Mouse (Mus musculus) kidney, adult 18-20 months (tissue): ENCODE results near the gene Unc45b.
A peak's percentile ranks its signal among the peaks of the same experiment; 100 is the strongest.
"Not testable (repeated sequence)": the region's sequence is repeated elsewhere in the genome, so short reads cannot be mapped to it uniquely, and the experiment has no call there.

Source experiments
- DNase-seq: peaks from one replicate; pipeline ENCODE4 v3.0.0; 2021

Gene Unc45b

GRCm38 (mm10) chr11:82899720-82900119 lies 10.6 kb upstream of the Unc45b start:
- DNase-seq: no peak

GRCm38 (mm10) chr11:82901606-82902310 lies 8.6 kb upstream of the Unc45b start:
- DNase-seq: no peak

GRCm38 (mm10) chr11:82904952-82905351 lies 5.4 kb upstream of the Unc45b start:
- DNase-seq: no peak

DNA sequence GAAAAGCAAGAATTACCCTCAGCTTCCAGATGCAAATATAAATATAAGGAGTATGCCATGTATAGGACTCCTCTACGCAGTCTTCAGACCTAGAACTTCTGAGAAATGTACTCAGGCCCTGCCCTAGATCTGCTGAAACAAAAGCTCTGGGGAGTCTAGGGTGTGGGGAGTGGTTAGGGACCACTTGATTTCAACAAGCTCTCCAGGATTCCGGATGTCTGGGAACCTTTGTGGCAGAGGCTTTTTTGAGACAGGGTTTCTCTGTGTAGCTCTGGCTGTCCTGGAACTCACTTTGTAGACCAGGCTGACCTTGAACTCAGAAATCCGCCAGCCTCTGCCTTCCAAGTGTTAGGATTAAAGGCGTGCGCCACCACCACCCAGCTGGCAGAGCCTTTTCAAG lies 4.5 kb upstream of the Unc45b start:
- DNase-seq: no peak

DNA sequence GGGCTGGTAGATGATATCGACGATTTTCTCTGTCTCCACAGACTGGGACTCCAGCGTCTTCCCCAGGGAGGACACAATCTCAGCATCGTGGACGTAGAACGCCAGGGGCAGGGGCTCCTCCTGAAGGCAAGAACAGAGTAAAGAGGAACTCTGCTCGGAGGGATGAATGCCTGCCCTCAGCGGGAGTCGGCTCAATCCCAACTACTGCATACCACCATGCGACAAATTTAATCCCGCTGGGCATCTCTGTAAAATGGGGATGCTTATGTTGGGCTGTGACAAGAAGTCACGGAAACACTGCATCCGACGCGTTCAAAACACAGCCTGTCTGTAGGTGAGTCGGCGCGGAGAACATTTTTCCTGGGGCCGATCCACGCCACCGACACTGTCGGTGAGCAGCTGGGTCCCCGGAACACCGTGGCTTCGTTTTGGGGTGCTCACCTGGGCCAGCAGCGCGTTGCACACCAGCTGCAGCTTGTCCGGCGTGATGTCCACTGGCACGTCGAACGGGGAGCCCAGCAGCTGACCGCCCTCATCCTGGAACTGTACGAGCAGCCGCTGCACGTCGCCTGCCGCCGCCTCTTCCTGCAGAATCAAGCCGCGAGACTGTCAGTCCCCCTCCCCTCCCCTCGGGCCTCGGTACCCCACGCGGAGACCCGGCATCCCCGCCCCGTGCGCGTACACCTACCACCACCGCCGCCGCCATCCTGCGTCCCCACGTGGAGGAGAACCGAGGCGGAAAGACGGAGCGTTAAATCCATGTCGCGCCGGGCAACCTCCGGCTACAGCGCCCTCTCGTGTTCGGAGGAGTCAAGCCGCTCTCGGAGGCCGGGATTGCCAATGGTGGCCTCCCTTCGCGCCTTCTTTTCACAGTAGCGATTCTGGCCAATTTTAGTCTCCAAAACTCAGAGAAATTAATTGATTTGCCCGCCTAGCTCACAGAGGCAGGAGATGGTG lies 2.4 kb upstream of the Unc45b start, which contains the start of gene Nle1:
Gene Nle1, minus strand, starts transcription at position 761 of the 957 bp plus-strand sequence.
- peak; percentile 93 for DNase-seq

DNA sequence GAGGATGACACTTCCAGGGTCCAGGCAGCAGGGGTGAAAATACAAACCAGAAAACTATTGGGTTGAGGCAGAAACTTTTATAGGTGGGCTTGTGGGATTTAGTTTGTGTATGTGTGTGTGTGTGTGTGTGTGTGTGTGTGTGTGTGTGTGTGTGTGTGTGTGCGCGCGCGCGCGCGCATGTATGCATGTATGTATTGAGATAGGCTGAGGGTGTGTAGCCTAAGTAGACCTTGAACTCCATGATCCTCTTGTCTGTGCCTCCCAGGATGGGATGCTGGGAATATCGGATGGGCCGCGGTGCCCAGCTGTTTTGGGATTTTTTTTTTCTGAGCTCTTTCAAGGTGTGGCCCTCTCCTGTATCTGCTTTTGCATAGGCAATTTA lies 1.8 kb upstream of the Unc45b start:
- no peak for DNase-seq

DNA sequence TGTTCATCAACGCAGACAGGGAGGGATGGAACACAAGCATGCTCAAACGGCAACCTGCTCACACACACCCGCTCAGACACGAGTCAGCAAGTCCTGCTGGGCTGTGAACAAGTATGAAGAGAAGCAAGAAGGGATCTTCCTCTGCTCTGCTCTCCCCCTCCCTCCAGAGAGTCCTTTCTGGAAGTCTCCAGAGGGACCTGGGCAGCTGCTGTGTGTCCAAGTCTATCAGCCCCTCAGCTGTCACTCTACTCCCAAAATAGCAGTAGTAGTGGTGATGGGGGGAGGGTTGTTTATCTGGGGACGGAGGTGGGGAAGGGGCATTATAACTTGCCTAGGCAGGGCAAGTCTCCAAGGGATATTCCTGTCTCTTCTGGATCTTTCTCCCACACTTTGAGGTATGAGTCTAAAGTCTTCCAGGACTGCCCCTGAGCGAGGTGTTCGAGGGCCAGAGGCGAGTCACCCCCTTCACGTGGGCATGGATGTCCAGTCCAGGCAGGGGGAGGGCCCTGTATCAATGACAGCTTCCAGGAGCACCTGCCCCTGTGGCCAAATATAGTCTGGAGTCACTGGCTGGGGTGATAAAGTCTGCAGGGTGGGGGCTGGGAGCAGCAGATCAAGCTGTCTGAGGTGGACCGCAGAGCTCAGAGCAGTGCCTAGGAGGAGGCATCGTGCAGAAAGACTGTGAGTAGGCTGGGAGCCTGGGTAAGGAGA lies 484 bp downstream of the Unc45b start:
- DNase-seq: no peak

DNA sequence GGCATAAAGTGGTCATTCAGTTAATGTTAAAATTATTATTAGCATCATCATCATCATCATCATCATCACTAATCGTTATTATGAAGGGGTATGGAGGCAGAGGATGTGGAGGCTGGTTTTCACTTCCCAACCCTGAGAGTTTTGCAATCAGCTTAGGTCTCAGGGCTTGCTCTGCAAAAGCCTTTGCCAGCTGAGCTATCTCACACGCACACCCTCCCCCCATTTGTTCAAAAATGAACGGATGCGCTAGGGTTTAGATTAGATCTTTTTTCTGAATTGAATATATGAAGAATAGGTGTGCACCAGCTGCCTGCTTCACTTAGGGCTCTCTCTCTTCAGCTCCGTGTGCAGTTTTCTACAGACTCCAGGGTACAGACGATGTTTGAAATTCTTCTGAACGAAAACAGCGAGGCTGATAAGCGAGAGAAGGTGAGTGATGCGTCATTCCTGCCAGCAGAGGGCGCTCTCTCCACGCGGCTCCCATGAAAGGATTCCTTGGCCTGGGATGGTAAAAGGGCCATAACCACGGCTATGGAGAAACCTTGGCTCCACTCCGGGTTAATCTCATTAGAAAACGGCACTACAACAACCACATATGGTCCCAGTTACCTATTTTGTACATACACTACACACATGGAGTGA lies 4.5 kb downstream of the Unc45b start:
- DNase-seq: peak; percentile 80

DNA sequence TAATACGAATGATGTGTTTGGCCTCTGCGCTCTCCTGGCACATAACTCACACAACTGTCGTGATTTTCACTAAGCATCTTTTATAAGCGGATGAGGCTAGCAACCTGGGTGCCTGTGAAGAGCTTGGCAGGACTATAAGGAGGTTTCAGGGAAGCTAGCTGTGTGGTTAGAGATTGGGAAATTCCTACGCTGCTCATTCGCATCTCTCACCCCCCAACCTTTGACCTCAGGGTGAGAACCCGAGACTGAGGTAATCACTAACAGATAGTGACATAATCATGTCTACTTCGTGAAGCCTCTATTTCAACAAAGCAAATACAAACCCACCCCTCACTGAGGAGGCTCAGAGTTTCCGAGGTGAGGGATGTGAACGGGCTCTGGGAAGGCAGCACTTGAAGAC lies 10.4 kb downstream of the Unc45b start:
- no peak for DNase-seq

- DNase-seq: no peak
These were observed 11.3 kb downstream of the Unc45b start for GRCm38 (mm10) chr11:82921691-82922090.

DNA sequence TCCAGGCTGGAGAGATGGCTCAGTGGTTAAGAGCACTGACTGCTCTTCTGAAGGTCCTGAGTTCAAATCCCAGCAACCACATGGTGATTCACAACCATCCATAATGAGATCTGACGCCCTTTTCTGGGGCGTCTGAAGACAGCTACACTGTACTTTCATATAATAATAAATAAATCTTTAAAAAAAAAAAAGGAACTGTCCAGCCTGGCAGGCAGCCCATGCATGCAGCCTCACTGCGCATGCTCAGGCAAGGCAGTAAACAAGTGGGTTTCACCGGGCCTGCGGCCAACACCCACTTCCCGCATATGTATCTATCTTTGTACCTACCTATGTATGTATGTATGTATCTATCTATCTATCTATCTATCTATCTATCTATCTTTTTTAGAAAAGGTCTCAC lies 13.6 kb downstream of the Unc45b start:
- DNase-seq: not testable (repeated sequence)

- no peak for DNase-seq
These were observed 18.7 kb downstream of the Unc45b start for GRCm38 (mm10) chr11:82928897-82929632.

DNA sequence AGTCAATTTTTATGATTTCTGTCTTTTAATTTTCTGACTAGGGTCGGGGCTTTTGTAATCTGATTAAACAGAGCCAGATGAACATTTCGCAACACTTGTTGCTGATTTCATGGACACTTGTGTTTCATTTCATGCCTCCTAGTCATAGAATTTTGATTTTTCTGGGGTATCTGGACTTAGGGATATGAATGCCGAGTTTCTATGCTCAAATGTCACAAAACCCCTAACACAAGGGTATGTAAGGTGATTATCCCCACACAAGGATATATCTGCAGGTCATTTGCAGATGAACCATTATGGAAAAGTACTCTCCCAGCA lies 19.2 kb downstream of the Unc45b start:
- no peak for DNase-seq

DNA sequence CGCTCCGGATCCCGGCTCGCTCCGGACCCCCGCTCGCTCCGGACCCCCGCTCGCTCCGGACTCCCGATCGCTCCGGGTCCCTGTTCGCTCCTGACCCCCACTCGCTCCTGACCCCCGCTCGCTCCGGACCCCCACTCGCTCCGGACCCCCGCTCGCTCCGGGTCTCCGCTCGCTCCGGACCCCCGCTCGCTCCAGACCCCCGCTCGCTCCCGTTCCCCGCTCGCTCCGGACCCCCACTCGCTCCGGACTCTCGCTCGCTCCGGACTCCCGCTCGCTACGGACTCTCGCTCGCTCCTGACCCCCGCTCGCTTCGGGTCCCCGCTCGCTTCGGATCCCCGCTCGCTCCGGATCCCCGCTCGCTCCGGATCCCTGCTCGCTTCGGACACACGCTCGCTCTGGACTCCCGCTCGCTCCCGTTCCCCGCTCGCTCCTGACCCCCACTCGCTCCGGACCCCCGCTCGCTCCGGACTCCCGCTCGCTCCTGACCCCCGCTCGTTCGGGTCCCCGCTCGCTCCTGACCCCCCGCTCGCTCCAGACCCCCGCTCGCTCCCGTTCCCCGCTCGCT lies 20.1 kb downstream of the Unc45b start:
- not testable (repeated sequence) for DNase-seq

GRCm38 (mm10) chr11:82931161-82931560 lies 20.8 kb downstream of the Unc45b start:
- not testable (repeated sequence) for DNase-seq

DNA sequence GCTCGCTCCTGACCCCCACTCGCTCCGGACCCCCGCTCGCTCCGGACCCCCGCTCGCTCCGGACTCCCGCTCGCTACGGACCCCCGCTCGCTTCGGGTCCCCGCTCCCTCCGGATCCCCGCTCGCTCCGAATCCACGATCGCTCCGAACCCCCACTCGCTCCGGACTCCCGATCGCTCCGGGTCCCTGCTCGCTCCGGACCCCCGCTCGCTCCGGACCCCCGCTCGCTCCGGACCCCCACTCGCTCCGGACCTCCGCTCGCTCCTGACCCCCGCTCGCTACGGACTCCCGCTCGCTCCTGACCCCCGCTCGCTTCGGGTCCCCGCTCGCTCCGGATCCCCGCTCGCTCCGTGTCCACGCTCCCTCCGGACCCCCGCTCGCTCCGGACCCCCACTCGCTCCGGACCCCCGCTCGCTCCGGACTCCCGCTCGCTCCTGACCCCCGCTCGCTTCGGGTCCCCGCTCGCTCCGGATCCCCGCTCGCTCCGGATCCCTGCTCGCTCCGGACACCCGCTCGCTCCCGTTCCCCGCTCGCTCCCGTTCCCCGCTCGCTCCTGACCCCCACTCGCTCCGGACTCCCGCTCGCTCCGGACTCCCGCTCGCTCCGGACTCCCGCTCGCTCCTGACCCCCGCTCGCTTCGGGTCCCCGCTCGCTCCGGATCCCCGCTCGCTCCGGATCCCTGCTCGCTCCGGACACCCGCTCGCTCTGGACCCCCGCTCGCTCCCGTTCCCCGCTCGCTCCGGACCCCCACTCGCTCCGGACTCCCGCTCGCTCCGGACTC lies 21.5 kb downstream of the Unc45b start:
- DNase-seq: not testable (repeated sequence)

DNA sequence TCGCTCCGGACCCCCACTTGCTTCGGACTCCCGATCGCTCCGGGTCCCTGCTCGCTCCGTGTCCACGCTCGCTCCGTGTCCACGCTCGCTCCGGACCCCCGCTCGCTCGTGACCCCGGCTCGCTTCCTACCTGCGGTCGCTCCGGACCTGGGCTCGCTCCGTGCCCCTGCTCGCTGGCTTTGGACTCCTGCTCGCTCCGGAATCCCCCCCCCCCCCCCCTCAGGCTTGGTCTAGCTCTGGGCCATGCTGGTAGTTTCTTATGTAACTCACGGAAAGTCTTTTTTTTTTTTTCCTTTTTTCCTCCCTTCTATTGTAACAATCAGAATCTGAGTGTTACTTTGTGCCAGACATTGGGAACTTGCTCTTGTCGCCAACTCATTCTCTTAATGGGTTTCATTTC lies 22.8 kb downstream of the Unc45b start:
- no peak for DNase-seq

- no peak for DNase-seq
These were observed 33.0 kb downstream of the Unc45b start for GRCm38 (mm10) chr11:82943336-82943735.

- DNase-seq: no peak
These were observed 35.3 kb downstream of the Unc45b start for GRCm38 (mm10) chr11:82945636-82946035.

- DNase-seq: no peak
These were observed 37.1 kb downstream of the Unc45b start for GRCm38 (mm10) chr11:82947457-82947856.

- peak; percentile 43 for DNase-seq
These were observed 38.7 kb downstream of the Unc45b start for GRCm38 (mm10) chr11:82949036-82949435.
